Mouse (Mus musculus): ENCODE data around the gene Pitpnm2.
"Not testable (repeated sequence)": the region's sequence is repeated elsewhere in the genome, so short reads cannot be mapped to it uniquely, and the experiment has no call there.

The Pitpnm2 gene

DNA sequence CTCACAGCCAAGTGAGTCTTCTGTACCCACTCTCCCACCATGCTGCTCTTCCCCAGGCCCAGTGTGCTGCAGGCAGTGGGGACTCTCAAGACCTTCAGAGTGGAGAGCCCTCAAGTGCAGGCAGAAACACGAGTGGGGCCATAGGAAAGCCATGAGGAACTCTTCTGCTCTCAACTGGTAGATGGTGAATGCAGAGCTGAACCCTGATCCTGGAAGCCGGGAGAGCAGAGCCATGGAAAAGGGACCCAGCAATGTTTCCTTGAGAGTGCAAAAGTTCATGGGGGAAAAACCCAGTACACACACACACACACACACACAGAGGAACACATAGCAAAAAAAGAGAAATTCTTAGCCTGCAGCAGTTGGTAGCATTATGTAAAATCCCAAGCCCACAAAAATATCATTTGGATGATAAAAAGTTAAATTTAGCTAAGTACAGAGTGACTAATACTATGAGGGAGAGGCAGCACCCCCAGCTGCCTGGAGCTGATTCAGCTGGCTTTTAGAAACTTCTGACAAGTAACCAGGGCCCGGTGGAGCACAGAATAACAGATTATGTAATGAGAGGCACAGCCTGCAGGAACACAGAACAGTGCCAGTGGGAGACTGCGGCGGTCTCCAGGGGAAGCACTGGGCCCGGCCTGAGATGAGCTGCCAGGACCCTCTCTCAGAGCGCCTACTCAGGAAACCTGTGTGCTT is 28.4 kb downstream of the Pitpnm2 start:
- DNase-seq (ENCODE audit: extremely low spot score): no peak

DNA sequence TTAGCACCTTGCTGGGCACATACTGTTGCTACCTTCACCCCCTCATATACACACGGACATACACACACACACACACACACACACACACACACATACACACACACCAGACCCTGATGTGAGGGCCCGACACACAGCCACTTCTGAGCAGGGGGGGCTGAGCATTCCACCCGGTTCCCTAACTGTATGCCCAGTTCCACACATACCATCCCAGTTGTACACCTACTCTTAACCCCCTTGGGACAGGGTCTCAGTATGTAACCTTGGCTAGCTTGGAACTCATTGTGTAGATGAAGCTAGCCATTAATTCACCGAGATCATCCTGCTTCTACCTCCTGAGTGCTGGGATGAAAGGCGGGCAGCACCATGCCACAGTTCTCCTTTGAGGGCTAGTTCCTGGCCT is 29.0 kb downstream of the Pitpnm2 start:
- DNase-seq (ENCODE audit: extremely low spot score): no peak

DNA sequence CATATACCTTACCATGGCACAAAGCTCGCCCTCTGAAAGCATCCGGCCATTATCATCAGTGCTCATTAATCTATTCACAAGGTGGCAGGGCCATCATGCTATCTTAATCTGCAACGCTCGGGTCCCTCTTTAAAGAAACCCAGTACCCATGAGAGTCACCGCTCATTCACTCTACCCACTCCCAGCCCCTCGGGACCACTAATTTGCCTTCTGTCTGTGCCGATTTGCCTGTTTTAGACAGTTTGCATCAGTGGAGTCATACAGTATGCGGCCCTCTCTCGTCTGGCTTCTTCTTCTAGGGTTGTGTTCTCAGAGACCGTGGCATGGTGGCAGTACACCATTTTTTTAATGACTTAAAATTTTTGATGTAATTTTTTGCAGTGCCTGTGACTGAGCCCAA is 30.1 kb downstream of the Pitpnm2 start:
- DNase-seq (ENCODE audit: extremely low spot score): no peak

DNA sequence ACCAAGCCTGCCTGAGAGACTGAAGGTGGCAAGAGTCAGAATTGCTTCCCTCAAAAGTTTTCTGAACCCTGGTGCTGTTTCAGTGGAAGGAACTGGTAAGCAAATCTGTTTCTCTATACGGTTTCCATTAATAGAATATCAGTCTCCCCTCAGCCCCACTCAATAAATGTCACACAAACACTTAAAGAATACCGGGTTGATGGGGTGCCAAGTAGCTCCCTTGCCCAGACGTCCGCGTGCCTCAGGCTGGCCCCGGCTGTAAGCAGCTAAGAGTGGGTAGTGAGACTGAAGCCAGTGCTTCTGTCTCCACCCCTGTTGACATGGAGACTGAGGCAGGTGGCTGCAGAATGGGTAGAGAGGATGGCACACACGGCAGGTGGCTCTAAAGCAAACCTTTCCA is 30.6 kb downstream of the Pitpnm2 start:
- DNase-seq (ENCODE audit: extremely low spot score): no peak

DNA sequence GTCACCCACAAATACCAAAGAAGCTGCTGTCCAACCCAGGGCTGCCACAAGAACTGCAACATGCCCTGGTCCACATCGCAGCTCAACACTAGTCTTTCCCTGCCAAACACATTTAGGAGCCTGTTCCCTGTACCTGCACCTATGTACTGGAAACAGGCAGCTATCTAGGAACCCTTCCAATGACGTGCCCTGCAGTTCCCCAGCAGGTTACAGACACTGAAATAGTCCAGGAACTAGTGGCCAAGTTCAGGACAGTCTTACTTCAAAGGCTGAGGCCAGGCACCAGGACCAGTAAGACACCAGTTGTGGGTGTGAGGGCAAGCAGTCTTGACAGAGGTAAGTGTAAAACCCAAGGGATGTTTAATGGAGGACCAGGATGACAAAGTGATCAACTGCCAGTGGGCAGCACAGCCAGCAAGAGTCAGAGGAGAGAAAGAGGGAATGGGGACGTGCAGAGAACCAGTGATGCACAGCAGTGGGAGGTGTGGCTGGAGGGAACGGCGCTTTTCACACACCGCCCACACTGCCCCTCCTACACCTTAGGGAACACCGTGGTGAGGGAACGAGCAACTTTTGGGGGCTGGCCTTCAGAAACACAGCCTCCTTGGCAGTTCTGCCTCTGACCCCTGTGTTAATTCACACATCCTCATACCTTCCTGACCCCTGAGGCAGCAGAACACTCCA is 31.9 kb downstream of the Pitpnm2 start:
- no peak for DNase-seq (ENCODE audit: extremely low spot score)

DNA sequence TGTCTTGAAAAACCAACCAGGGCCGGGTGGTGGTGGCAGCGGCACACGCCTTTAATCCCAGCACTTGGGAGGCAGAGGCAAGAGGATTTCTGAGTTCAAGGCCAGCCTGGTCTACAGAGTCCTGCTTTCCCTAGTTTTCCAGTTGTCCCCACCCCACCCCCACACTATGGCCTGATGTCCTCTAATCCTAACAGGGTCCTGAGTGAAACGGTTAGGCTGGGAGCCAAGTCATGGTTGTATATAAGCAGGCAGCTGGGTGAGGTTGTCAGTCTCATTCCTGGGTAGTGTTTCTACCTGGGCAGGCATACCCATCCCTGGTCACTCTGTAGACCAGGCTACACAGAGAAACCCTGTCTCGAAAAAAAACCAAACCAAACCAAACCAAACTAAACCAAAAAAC is 32.5 kb downstream of the Pitpnm2 start:
- DNase-seq (ENCODE audit: extremely low spot score): not testable (repeated sequence)

DNA sequence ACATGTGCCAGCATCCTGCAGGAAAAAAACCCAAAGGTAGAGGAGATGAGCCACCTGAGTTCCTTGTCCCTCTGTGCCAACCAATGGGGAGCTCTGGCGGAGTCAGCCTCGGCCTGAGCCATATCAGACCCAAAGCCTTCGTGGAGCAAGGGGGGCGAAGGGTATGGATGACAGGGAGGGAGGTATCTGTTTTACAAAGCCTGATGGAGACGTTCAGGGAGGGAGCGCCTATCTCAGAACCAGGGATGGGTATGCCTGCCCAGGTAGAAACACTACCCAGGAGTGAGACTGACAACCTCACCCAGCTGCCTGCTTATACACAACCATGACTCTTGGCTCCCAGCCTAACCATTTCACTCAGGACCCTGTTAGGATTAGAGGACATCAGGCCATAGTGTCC is 33.2 kb downstream of the Pitpnm2 start:
- no peak for DNase-seq (ENCODE audit: extremely low spot score)

DNA sequence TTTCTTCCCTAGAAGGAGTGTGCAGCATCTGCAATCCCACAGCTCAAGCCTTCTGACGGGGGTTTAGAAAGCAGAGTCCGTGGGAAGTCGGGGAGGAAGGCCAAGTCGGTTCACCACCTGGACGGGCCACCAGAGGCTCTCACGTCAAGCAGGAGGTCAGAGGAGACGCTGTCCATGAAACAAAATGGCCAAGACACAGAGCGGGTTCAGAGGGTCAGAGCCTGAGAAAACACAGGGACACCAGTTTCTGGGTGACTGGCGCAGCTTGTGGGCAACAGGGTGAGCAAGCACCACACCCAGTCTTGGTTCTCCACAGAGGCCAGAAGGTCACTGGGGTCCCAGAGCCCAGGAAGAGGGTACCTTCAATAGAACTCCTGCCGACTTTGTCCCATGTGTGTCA is 33.9 kb downstream of the Pitpnm2 start:
- no peak for DNase-seq (ENCODE audit: extremely low spot score)

DNA sequence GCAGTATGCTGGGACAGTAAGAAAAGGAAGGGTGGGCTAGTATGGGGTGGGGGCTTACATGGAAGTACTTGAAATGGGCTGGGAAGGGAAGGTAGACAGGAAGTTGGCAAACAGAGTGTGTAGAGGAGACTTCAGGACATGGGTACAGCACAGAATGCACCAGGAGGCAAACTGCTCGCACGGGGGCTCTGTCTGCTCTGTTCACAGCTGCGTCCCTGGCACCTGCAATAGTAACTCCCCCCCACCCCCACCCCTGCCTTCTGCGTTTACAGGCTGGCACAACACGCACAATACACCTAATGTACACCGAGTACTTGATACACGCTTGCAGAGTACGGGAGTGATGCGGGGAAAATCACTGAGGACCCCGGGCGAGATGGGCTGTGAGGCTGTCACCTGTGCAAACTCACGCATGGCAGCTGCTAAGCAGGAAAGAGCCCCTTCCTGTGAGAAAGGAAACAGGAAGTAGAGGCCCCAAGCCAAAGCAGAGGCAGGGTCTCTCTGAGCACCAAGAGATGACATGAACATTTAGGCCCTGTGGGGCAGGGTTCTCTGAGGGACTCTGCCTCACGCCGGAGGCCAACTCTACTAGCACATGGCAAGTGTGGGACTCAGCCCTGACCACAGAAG is 34.9 kb downstream of the Pitpnm2 start:
- no peak for DNase-seq (ENCODE audit: extremely low spot score)

DNA sequence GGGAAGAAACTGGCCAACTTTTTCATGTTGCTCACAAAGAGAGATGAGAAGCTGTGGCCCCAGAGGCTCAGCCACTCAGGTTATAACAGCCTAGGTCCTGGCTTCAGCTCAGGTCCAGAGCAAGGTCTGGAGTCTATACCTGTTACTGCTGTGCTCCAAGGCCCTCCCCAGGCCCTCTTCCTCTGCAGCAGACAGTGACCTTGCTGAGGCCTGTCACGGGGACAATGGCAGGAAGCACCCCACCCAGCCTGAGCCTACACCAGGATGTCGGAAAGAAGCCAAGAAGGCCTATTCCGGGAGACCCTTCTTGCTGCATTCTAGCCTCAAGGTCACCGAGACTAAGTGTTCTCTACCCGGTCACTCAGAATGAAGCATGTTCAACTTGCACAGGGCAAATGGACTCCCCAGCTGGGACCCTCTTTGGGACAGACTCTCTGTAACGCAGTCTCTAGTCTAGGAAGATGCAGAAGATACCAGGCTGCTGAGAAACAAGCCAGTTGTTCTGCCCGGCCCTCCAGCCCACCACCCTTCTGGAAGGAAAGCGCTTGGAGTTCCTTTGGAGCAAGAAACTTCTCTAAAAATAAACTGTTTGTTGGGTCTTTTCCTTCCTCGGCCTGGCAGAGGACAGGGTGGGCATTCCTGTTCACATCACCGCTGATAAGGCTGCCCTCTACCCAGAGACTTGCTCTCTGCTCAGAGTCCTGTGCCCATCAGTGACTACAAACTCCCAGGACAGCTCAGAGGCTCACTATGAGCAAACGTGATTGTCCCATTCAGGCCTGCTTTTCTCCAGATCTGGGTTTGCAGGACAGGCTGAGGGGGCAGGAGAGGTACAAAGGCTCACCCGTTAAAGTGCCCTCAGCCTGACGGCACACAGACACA is 35.7 kb downstream of the Pitpnm2 start:
- DNase-seq (ENCODE audit: extremely low spot score): no peak

DNA sequence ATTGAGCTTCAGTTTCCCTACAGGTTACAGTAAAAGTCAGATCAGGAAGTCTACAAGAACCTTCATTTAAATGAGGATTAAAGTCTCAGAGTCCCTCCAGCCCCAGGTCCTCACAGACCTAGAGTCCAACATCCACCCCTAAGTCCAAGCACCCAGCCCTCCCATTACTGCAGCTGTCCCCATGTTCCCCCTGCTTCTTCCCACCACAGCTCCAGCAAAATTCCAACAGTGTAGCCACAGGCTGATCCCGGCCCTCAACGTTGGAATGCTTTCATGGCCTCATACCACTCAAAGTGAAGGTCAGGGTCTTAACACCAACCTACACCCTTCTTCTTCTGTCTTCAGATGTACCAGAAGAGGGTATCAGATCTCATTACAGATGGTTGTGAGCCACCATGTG is 37.9 kb downstream of the Pitpnm2 start:
- DNase-seq (ENCODE audit: extremely low spot score): no peak

DNA sequence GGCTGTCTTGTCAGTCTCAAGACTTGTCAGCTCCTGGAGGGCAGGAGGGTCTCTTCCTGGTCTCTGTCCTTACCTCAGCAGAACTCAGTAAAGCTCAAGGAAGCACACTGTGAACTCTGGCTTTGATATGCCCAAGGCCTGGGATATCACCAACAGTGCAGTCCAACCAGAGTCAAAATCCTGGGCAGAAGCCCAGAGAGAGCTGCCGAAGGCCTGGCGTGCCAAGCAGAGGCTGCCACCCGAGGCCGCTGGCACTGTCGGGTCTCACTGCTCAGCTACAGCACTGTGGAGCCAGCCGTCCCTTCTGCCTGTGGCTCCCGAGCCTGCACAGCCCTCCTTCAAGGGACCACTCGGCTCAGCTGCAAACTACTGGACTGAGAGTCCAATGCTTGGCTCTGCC is 38.3 kb downstream of the Pitpnm2 start:
- no peak for DNase-seq (ENCODE audit: extremely low spot score)

DNA sequence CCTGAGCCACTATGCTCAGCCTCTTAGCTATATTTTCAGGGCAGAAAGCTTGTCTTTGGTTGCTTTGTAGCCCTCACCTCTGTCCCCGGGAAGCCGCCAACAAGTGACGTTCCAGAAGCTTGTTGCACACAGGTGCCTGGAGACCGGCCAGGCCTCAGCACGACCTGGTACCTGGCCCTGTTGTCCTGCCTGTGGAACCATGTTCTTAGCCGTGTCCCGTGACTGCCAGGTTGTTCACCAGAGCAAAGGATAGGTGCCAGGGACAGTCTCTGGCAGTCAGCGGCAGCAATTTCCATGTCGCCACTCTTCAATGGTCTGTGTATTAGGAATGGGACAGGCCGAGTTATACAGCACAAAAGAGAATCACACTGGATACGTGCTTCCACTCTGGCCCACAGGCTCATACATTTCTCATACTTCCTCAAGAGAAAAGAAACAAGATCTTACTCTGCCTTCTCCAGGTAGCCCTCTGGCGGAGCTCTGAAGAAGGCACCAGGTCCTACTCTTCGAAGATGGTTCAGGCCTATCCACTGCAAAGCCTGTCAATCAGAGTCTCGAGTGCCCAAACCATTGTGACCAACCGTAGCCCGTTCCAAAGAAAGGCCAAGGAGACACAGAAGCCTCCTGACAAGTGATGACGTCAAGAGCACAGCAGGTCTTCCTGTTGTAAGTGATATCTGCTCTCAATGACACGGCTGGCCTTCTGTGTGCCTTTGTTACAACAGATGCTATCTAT is 39.1 kb downstream of the Pitpnm2 start:
- DNase-seq (ENCODE audit: extremely low spot score): no peak

DNA sequence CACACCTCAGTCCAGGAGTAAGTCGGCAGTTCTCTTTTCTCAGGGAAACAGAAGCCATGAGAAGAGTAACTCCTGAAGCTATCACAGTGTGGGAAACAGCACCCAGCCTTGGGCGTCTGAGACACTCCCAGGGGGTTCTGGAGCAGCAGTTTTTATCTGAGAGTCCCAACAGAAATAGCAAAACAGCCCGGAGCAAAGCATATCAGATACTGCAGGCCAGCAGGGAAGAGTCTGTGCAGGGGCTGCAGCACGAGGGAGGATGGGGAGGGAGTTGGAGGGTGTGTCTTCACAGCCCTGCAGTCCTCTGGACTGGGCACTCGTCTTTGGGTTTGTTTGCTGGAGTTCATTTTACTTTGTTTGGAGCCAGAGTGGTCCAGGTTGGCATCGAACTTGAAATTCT is 39.7 kb downstream of the Pitpnm2 start:
- DNase-seq (ENCODE audit: extremely low spot score): no peak

DNA sequence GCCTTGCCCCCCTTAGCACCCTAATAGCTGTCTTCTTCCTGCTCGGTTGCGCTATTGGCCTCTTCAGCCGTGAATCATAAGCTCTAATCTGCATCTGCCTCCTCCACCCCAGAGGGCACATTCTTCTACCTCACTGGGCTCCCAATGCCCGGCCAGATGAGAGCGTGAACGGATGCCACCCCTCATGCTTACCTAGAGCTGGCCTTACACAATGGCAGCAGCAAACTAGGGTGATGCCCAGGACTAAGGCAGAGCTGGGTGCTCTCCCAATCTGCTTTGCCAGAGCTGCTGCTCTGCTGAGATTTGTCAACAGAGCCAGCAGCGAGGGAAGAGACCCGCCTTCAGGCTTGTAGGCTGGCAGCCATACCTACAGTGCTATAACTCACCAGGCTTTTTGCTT is 41.5 kb downstream of the Pitpnm2 start:
- no peak for DNase-seq (ENCODE audit: extremely low spot score)

DNA sequence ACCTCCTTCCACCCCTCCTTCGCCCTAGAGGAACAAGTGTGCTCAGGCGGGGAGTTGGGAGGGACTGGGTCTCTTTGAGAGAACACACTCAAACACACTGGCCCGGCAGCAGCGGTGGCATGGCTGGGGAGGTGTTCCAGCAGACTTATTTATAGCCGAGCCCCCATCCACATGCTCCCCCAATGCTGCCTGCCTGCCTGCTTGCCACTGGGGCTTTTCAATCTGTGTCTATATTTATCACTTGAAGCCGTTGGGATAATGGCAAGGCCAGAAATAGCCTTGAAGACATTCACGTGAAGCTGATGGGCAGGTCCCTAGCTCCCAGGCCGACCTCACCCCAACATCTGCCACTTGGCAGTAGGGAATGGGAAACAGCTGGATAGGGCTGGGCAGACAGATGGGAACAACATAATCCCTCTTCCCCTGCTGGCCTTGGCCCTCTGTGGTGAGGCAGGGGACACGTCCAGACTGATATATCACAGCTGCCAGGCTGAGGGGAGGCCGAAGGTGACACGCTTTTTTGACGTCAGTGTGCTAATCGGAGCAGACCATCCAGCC is 43.0 kb downstream of the Pitpnm2 start:
- DNase-seq (ENCODE audit: extremely low spot score): peak; percentile 34

DNA sequence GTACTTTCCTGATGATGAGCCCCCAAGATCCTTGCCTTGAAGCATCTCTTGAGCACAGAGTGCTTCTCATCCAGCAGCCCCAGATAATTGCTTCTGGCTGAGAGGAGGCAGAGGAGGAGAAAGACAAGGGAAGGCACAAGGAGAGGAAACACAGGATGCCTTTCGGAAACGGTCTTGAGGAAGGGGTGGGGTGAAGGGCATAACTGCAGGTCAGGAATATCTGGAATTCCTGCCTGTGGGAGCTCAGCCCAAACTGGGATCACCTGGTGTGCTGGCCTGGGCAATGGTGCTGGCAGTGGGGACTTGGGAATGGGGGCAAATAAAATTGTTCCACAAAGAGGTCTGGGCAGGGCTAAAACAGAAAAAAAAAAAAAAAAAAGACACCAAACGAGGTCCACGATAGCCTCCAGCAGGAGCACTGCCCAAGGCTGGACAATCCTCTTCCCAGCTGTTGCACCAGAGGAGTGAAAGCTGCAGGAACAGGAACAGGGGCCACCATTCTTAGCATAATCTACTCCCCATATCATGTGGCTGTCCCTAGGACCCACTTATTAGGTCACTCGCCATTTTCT is 43.7 kb downstream of the Pitpnm2 start:
- no peak for DNase-seq (ENCODE audit: extremely low spot score)

DNA sequence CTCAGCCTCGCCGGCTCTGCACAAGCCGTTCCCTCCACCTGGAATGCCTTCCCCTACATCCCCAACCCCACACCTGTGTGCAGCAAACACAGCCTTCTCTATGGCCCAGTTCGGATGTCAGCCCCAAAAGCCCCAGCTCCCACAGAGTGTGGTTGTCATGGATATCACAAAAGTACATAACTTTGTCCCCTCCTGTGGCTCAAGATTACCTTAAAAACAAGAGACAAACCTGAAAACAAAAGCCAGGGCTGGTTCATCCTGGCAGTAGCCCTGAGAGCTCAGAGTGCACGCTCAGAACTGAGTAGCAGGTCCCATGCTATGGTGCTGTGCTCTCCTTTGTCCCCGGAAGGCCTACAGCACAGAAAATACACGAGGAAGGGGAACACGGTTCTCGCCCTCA is 44.3 kb downstream of the Pitpnm2 start:
- no peak for DNase-seq (ENCODE audit: extremely low spot score)

DNA sequence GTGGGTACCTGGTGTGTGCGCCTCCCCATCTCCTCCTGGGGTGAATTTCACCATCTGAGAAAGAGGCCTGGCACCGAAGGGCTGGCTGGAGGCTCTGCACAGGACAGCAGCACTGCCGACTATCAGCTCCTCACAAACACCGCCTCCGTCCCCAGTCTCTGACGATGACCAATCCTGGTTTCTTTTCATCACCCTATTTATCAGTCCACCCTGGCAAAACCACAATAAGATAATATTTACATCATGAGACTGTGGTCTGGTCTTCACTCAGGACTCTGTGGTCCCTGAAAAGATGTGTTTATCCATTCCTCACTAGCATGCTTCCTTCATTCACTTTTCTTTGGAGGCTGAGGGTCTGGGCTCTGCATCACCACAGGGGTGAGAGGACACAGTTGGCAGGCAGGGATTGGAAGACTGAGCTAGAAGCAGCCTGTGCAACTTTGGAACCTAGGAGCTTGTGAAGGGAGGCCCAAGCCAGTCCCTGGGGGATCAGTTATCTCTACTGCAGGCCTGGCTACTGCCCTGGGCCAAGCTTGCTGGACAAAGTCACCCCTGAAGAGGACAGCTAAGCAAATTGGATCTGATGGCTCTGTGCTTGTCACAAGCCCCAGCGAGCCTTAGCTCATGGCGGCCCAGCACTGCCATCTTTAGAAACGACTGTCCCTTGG is 45.3 kb downstream of the Pitpnm2 start:
- DNase-seq (ENCODE audit: extremely low spot score): no peak

DNA sequence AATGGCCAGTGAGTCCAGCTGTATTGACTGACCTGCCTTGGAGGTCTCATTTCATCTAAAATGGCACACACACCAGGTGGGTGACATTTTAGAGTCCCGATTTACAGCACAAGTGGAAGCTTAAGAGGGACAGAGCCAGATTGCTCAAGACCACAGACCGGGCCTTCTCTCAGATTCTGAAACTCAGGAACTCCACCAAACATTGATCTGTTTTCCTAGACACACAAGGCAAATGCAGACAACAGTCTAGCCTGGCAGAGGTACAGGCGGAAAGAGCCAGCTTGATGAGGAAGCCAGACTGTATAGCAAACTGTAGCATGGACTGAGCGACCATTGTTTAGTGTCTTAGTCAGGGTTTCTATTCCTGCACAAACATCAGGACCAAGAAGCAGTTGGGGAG is 46.3 kb downstream of the Pitpnm2 start:
- DNase-seq (ENCODE audit: extremely low spot score): no peak
